Mouse (Mus musculus): ENCODE data around the gene Pla2g12b. TPM values are rescaled to one million over a fixed set of nuclear protein-coding genes. Genes with fewer than 3 reads are reported as not detected.

Gene Pla2g12b
- total and polyA plus RNA-seq, 3 experiments = not detected

- Histone ChIP-seq H3K9me3 (replicated peaks; ENCODE audit: insufficient read depth, low read length) (no peaks in the 10 kb centered on the region), H3K4me3 (ENCODE audit: control insufficient read depth in 1 of 2, insufficient read depth in 1 of 2, low read depth in 2 of 2, low read length in 2 of 2) (no peak overlapping the region), H3K9ac (ENCODE audit: control insufficient read depth, low read depth, low read length, poor library complexity, severe bottlenecking) (no peak overlapping the region), H3K4me1 (ENCODE audit: control insufficient read depth in 1 of 2, insufficient read depth in 2 of 2, low read length in 2 of 2) (peaks cover 6 to 28% of the 10 kb centered on the region in 2 experiments), H3K27ac (ENCODE audit: control insufficient read depth, low read depth, low read length) (no peak overlapping the region), H3K36me3 (ENCODE audit: control insufficient read depth in 1 of 2, insufficient read depth in 2 of 2, low read length in 2 of 2) (peaks cover 0 to 13% of the 10 kb centered on the region in 2 experiments; a peak in 2 of 4 replicates), H3K27me3 (ENCODE audit: control insufficient read depth in 1 of 2, insufficient read depth in 2 of 2, low read length in 2 of 2) (no peaks in the 10 kb centered on the region), H3K79me2 (ENCODE audit: control insufficient read depth, insufficient read depth, low read length, poor library complexity) (no peaks in the 10 kb centered on the region)
- no peak for DNase-seq (ENCODE audit: low read depth, low spot score)
- TF ChIP-seq MYC (IDR thresholded peaks at IDR 0.05; ENCODE audit: low read depth, low read length) (no peak), EP300 (IDR thresholded peaks at IDR 0.05; ENCODE audit: low read depth in 1 of 2, low read length in 2 of 2) (no peak)
These were observed 26.1 kb downstream of the Pla2g12b start for GRCm38 (mm10) chr10:59429448-59430135.

DNA sequence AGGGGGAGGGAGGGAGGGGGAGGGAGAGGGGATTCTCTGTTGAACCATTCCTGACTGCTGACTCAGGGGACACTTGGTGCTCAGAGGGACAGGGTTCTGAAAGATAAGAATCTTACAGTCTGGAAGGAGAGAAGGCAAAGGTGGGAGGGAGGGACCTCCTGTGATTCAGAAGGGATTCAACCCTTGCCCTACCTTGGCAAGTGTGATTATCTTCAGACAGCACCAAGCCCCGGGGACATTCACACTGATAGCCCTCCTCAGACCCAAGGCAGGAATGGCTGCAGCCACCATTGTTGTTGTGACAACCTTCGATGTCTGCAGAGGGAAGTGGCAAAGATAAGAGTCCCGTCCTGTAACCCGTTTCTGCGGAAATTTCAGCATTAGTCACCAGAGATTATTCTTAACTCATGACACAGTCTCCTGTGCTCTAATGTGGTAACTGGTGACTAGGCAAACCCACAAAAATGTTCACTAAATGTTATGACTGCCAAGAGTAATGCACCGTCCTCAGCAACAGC, 27.3 kb downstream of the Pla2g12b start:
- H3K27ac ChIP-seq (ENCODE audit: control insufficient read depth, low read depth, low read length) = peak overlapping the region; percentile 68
- peak; percentile 93 for DNase-seq (ENCODE audit: low read depth, low spot score)
- TF ChIP-seq NRF1 (IDR thresholded peaks at IDR 0.05; ENCODE audit: insufficient read depth, low read depth, low read length, poor library complexity, severe bottlenecking) (no peak), GATA1 (IDR thresholded peaks at IDR 0.05; ENCODE audit: low read depth, low read length) (peak; percentile 97), ETS1 (IDR thresholded peaks at IDR 0.05; ENCODE audit: low read depth, low read length) (peak; percentile 94), ZC3H11A (IDR thresholded peaks at IDR 0.05; ENCODE audit: low read depth, low read length) (no peak), POLR2AphosphoS2 (IDR thresholded peaks at IDR 0.05; ENCODE audit: low read length) (no peak), E2F4 (IDR thresholded peaks at IDR 0.05; ENCODE audit: borderline replicate concordance, low read depth, low read length) (no peak), UBTF (IDR thresholded peaks at IDR 0.05; ENCODE audit: borderline replicate concordance, insufficient read depth, low read depth, low read length) (no peak), SMC3 (IDR thresholded peaks at IDR 0.05; ENCODE audit: low read depth, low read length) (peak; percentile 31), RAD21 (IDR thresholded peaks at IDR 0.05; ENCODE audit: low read depth, low read length) (no peak; the same call in 1 of the 2 replicates), HCFC1 (IDR thresholded peaks at IDR 0.05; ENCODE audit: low read depth, low read length) (no peak), USF2 (IDR thresholded peaks at IDR 0.05; ENCODE audit: borderline replicate concordance in 1 of 2, insufficient read depth in 1 of 2, low read depth in 1 of 2, low read length in 2 of 2) (no peak), MYB (IDR thresholded peaks at IDR 0.05; ENCODE audit: low read depth, low read length) (0 out of 2 replicates have a peak, but pooled peaks have one; percentile 28), KAT2A (conservative IDR thresholded peaks at IDR 0.05; ENCODE audit: low read depth, low read length) (no peak), NELFE (IDR thresholded peaks at IDR 0.05; ENCODE audit: low read depth, low read length) (no peak), CTCF (IDR thresholded peaks at IDR 0.05 in 2 of 3, conservative IDR thresholded peaks at IDR 0.05 in 1 of 3; ENCODE audit: control insufficient read depth in 1 of 3, insufficient read depth in 1 of 3, low read depth in 2 of 3, low read length in 3 of 3, poor library complexity in 1 of 3, severe bottlenecking in 1 of 3) (no peak), MXI1 (IDR thresholded peaks at IDR 0.05; ENCODE audit: low read depth, low read length) (peak; percentile 64; the same call in 1 of the 2 replicates), ELF1 (IDR thresholded peaks at IDR 0.05; ENCODE audit: low read depth, low read length) (no peak; the same call in 1 of the 2 replicates), JUND (IDR thresholded peaks at IDR 0.05; ENCODE audit: low read depth, low read length) (peak; percentile 85), EP300 (IDR thresholded peaks at IDR 0.05; ENCODE audit: low read depth in 1 of 2, low read length in 2 of 2) (peak; percentile 92 to 94), MEF2A (IDR thresholded peaks at IDR 0.05; ENCODE audit: extremely low read depth, insufficient replicate concordance, low read depth, low read length, poor library complexity, severe bottlenecking) (no peak), MAZ (IDR thresholded peaks at IDR 0.05; ENCODE audit: low read depth, low read length) (0 out of 2 replicates have a peak, but pooled peaks have one; percentile 28), MYC (IDR thresholded peaks at IDR 0.05; ENCODE audit: low read depth, low read length) (no peak), ZNF384 (IDR thresholded peaks at IDR 0.05; ENCODE audit: low read depth, low read length) (no peak), TCF12 (IDR thresholded peaks at IDR 0.05; ENCODE audit: low read depth, low read length) (peak; percentile 77), RCOR1 (IDR thresholded peaks at IDR 0.05; ENCODE audit: low read depth, low read length) (peak; percentile 69), GABPA (IDR thresholded peaks at IDR 0.05; ENCODE audit: low read depth, low read length) (no peak), USF1 (IDR thresholded peaks at IDR 0.05; ENCODE audit: low read depth, low read length) (no peak), TBP (IDR thresholded peaks at IDR 0.05; ENCODE audit: low read depth, low read length) (peak; percentile 69), CHD2 (IDR thresholded peaks at IDR 0.05; ENCODE audit: low read length) (no peak)

More for the DNA sequence above, 27.3 kb downstream of the Pla2g12b start:
- H3K9me3 ChIP-seq (replicated peaks; ENCODE audit: insufficient read depth, low read length) = no peaks in the 10 kb centered on the region
- no peaks in the 10 kb centered on the region for H3K79me2 ChIP-seq (ENCODE audit: control insufficient read depth, insufficient read depth, low read length, poor library complexity)
- peaks cover 6 to 24% of the 10 kb centered on the region in 2 experiments for H3K4me1 ChIP-seq (ENCODE audit: control insufficient read depth in 1 of 2, insufficient read depth in 2 of 2, low read length in 2 of 2)
- H3K36me3 ChIP-seq (ENCODE audit: control insufficient read depth in 1 of 2, insufficient read depth in 2 of 2, low read length in 2 of 2) = peaks cover 0 to 13% of the 10 kb centered on the region in 2 experiments; a peak in 2 of 4 replicates
- H3K4me3 ChIP-seq (ENCODE audit: control insufficient read depth in 1 of 2, insufficient read depth in 1 of 2, low read depth in 2 of 2, low read length in 2 of 2) = no peak overlapping the region
- H3K27me3 ChIP-seq (ENCODE audit: control insufficient read depth in 1 of 2, insufficient read depth in 2 of 2, low read length in 2 of 2) = no peaks in the 10 kb centered on the region
- no peak overlapping the region for H3K9ac ChIP-seq (ENCODE audit: control insufficient read depth, low read depth, low read length, poor library complexity, severe bottlenecking)
